Mouse (Mus musculus): ENCODE results near the gene Gm17268.

- TF ChIP-seq CTCF (IDR thresholded peaks at IDR 0.05; ENCODE audit: control insufficient read depth, insufficient read depth, insufficient read length), result no peak
- TF ChIP-seq MYOD1 (IDR thresholded peaks at IDR 0.05; ENCODE audit: control insufficient read depth, insufficient read length, low read depth), result no peak
- no peak for TF ChIP-seq FOSL1 (IDR thresholded peaks at IDR 0.05; ENCODE audit: insufficient read depth, low read length, poor library complexity, severe bottlenecking)
- TF ChIP-seq MAX (IDR thresholded peaks at IDR 0.05), result no peak
- no peak for TF ChIP-seq USF1 (IDR thresholded peaks at IDR 0.05; ENCODE audit: low read depth)
- TF ChIP-seq MYOG (IDR thresholded peaks at IDR 0.05; ENCODE audit: control insufficient read depth, extremely low read depth, insufficient read length), result no peak
- no peak for TF ChIP-seq CEBPB (IDR thresholded peaks at IDR 0.05; ENCODE audit: low read depth)
Measured at GRCm38 (mm10) chr11:82021406-82021805, 17.0 kb downstream of the Gm17268 start.
